Mouse (Mus musculus) ES-E14 (cell line): ENCODE results near the gene Plscr3. TPM values are rescaled to one million over a fixed set of nuclear protein-coding genes. Genes with fewer than 3 reads are reported as not detected.

ENCODE experiments used
- DNase-seq: peaks from one replicate; pipeline ENCODE4 v3.0.0-alpha.2; 2013; ENCODE audit warnings: low read depth, low spot score
- H3K27ac ChIP-seq: 2 replicates; pipeline ENCODE4 v1.5.1; 2012; ENCODE audit warnings: low read depth, mild to moderate bottlenecking, low read length, moderate library complexity, mixed read lengths; ENCODE audit not compliant: poor library complexity, insufficient read depth, severe bottlenecking
- H3K36me3 ChIP-seq: 2 replicates; pipeline ENCODE4 v1.6.1; 2012; ENCODE audit warnings: mild to moderate bottlenecking, low read length, moderate library complexity, mixed read lengths; ENCODE audit not compliant: control insufficient read depth, poor library complexity, insufficient read depth, severe bottlenecking
- H3K4me1 ChIP-seq, 2 experiments: fragments of 150-350 bp in 1 of 2; sonication (generic) in 1 of 2; 2 replicates each; pipeline ENCODE4 v1.6.1; 2012; ENCODE audit warnings: low read length in 2 of 2, mild to moderate bottlenecking in 1 of 2, mixed read lengths in 1 of 2; ENCODE audit not compliant: control insufficient read depth in 2 of 2, insufficient read depth in 2 of 2, poor library complexity in 1 of 2
- H3K4me3 ChIP-seq, 2 experiments: fragments of 150-350 bp in 1 of 2; sonication (generic) in 1 of 2; 2 replicates each; pipeline ENCODE4 v1.5.1; 2012; ENCODE audit warnings: low read length in 2 of 2, low read depth in 1 of 2, mild to moderate bottlenecking in 1 of 2, mixed read lengths in 1 of 2; ENCODE audit not compliant: insufficient read depth in 1 of 2, poor library complexity in 1 of 2, severe bottlenecking in 1 of 2
- H3K9ac ChIP-seq: 2 replicates; pipeline ENCODE4 v1.6.1; 2012; ENCODE audit warnings: low read depth, mild to moderate bottlenecking, low read length, mixed read lengths; ENCODE audit not compliant: poor library complexity, insufficient read depth, severe bottlenecking
- H3K9me3 ChIP-seq: fragments of 150-350 bp; sonication (generic); 2 replicates; pipeline ENCODE4 v1.6.1; 2012; ENCODE audit warnings: low read depth, mild to moderate bottlenecking, low read length; ENCODE audit not compliant: control insufficient read depth, insufficient read depth
- CHD2 ChIP-seq: IDR thresholded peaks from 2 replicates; pipeline ENCODE4 v1.6.1; 2014; ENCODE audit warnings: mild to moderate bottlenecking, low read depth, low read length, inconsistent platforms
- HCFC1 ChIP-seq: IDR thresholded peaks from 2 replicates; pipeline ENCODE4 v1.6.1; 2012; ENCODE audit warnings: low read length, inconsistent platforms, borderline replicate concordance; ENCODE audit not compliant: insufficient read depth
- MAFK ChIP-seq: IDR thresholded peaks from 2 replicates; pipeline ENCODE4 v1.6.1; 2014; ENCODE audit warnings: mild to moderate bottlenecking, low read depth, low read length, inconsistent platforms; ENCODE audit not compliant: insufficient read depth
- ZC3H11A ChIP-seq: IDR thresholded peaks from 2 replicates; pipeline ENCODE4 v1.6.1; 2012; ENCODE audit warnings: low read depth, mild to moderate bottlenecking, inconsistent platforms, low read length, borderline replicate concordance
- ZNF384 ChIP-seq: IDR thresholded peaks from 2 replicates; pipeline ENCODE4 v1.6.1; 2012; ENCODE audit warnings: low read depth, low read length, inconsistent platforms
- in situ Hi-C, 2 experiments: fragments of 600-800 bp; cut with MboI; formaldehyde crosslinking; loops; one replicate each; pipeline ENCODE4 v1.15.1; 2025; ENCODE audit warnings: low sequenced_read_pairs in 2 of 2, inconsistent platforms in 1 of 2; ENCODE audit not compliant: unreplicated experiment in 2 of 2
- total RNA-seq: library from RNA; depleted of rRNA; stranded (reverse); fragments of 300-350 nt; gene quantifications from 2 replicates; pipeline ENCODE4 v1.2.3, GENCODE M21; 2012

The Plscr3 gene
- total RNA-seq, 1 experiment, result 7.2 TPM

DNA sequence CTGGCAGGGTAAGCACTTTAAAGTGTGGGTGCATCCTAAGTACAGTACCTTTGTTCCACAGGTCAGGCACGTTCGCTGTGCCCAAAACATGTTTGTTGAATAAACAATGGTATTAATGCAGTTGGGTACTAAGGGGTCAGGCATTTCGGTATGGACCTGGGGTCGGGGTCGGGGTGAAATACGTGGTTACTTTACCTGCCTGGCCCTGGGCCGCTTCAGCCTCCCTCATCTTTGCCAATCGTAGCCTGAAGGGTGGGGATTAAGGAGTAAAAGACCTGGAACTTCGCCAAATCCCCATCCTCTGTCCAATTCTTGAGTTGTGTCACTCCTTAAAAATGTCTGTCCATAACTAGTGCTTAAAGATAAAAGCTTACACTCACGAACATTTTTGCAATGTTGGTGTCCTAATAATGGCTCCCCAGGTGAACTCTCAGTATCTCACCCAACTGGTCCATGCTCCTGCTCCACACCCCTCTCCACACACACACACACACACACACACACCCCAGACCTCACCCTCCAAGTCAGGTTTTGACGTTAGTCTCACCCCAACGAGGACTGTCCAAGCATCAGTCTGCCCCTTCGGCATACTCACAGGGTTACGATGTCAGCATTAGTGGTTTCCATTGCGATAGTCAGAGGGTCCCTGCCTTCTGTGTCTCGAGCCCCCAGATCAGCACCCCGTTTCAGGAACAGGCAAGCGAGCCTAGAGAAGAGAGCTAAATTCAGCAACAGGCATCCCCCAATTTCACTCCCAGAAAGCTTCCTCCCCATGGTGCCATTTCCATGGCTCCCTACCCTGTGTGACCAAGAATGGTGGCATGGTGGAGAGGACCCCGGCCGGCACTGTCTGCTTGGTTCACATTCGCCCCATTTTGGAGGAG is 35.9 kb downstream of the Plscr3 start:
- in situ Hi-C loops, result no loop called here
- no peak overlapping the region for H3K27ac ChIP-seq
- H3K9me3 ChIP-seq, result no peaks in the 10 kb centered on the region
- peak overlapping the region; percentile 35; the same call in 1 of the 2 replicates for H3K9ac ChIP-seq
- H3K4me3 ChIP-seq, result peak overlapping the region; percentile 51 to 68; a peak in 3 of 4 replicates
- peaks cover 5% of the 10 kb centered on the region; the same call in 1 of the 2 replicates for H3K36me3 ChIP-seq
- DNase-seq, result no peak
- no peak for TF ChIP-seq ZNF384
- no peak for TF ChIP-seq HCFC1
- TF ChIP-seq CHD2, result no peak
- TF ChIP-seq ZC3H11A, result no peak
- no peak for TF ChIP-seq MAFK
- peaks cover 4 to 22% of the 10 kb centered on the region in 2 experiments; a peak in 3 of 4 replicates for H3K4me1 ChIP-seq

- peaks cover 0 to 14% of the 10 kb centered on the region in 2 experiments; a peak in 2 of 4 replicates for H3K4me1 ChIP-seq
- no peak overlapping the region for H3K9ac ChIP-seq
- H3K9me3 ChIP-seq, result no peaks in the 10 kb centered on the region
- H3K36me3 ChIP-seq, result peaks cover 5% of the 10 kb centered on the region; the same call in 1 of the 2 replicates
- H3K27ac ChIP-seq, result no peak overlapping the region
- in situ Hi-C loops, result no loop called here
- no peak for TF ChIP-seq CHD2
- DNase-seq, result peak; percentile 65
- no peak overlapping the region for H3K4me3 ChIP-seq
Observed at GRCm38 (mm10) chr11:69883066-69883465, 36.9 kb downstream of the Plscr3 start.

DNA sequence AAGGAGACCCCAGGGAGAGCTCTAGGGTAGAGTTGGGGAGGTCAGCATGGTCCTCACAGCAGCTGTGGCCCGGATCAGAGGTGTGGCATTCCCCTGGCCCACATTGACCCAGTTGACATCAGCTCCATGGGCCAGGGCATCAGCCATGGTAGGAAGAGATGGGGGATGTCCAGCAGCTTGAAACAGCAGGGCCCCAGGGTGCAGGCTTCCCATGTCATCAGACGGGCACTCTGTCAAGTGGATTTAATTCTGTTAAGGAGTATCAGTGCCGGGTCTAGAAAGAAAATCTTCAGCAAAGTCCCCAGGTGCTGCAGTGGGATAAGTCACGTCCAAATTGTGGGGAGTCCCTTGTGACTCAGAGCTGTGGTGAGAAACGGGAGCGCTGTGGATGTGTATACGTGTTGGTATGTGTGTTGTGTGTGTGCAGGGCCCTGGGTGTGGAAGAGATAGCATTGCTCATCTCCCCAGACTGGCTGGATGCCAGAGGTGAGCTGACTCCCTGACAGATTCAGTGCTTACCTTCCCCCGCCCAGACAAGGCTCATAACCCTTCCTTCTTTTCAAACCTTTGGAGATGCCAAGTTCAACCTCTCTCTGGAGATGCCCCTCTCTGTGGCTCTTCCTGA is 37.5 kb downstream of the Plscr3 start:
- TF ChIP-seq HCFC1 (no peak), CHD2 (no peak), MAFK (no peak), ZC3H11A (no peak), ZNF384 (no peak)
- no peak for DNase-seq
- Histone ChIP-seq H3K9ac (no peak overlapping the region), H3K27ac (no peak overlapping the region), H3K36me3 (peaks cover 5% of the 10 kb centered on the region; the same call in 1 of the 2 replicates), H3K4me1 (peaks cover 0 to 14% of the 10 kb centered on the region in 2 experiments; a peak in 2 of 4 replicates), H3K9me3 (no peaks in the 10 kb centered on the region), H3K4me3 (no peak overlapping the region)
- in situ Hi-C loops, result no loop called here

DNA sequence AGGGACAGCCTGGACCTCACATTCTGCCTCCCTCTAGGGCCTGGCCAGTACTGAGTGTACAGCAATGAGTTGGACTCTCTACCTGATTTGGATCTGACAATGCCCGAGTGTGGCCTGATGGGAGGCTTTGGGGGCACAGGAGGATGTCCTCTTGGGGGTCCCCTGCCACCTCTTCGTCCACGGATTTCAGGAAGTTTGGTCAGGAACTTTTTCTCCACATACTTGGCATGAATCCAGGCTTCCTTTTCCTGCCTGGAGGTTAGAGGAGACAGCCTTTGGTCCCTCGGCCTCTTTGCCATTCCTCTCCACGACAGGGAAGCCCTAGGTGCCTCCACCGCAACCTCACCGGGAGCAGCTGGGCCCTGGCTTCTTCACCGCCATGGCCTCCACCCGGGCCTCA is 38.1 kb downstream of the Plscr3 start:
- Histone ChIP-seq H3K4me3 (no peak overlapping the region), H3K4me1 (peaks cover 0 to 12% of the 10 kb centered on the region in 2 experiments; a peak in 2 of 4 replicates), H3K9me3 (no peaks in the 10 kb centered on the region), H3K27ac (no peak overlapping the region), H3K36me3 (peaks cover 5% of the 10 kb centered on the region; the same call in 1 of the 2 replicates), H3K9ac (no peak overlapping the region)
- in situ Hi-C loops, result no loop called here
- TF ChIP-seq HCFC1 (no peak), ZNF384 (no peak), ZC3H11A (no peak), MAFK (no peak)
- no peak for DNase-seq
